Mouse (Mus musculus): ENCODE data around the gene Ola1. TPM values are rescaled to one million over a fixed set of nuclear protein-coding genes. Genes with fewer than 3 reads are reported as not detected.

Gene Ola1
- polyA plus RNA-seq, 1 experiment from 2014 or later = 92.9 TPM

GRCm38 (mm10) chr2:73058344-73058743, 160.4 kb downstream of the Ola1 start:
- 88% methylated on average over 1 of the region's 1 CpGs for WGBS
- no peak overlapping the region for H3K4me2 ChIP-seq
- no peak overlapping the region for H3K9ac ChIP-seq
- H3K9me3 ChIP-seq = no peaks in the 10 kb centered on the region
- H3K4me1 ChIP-seq (replicated peaks) = no peaks in the 10 kb centered on the region
- no peak for ATAC-seq (ENCODE audit: low FRiP score, low read depth)
- H3K36me3 ChIP-seq = no peaks in the 10 kb centered on the region
- no peak overlapping the region for H3K4me3 ChIP-seq
- no peak overlapping the region for H3K27ac ChIP-seq (replicated peaks)
- no peaks in the 10 kb centered on the region for H3K27me3 ChIP-seq

- ATAC-seq (ENCODE audit: low FRiP score, low read depth) = no peak
- H3K36me3 ChIP-seq = no peaks in the 10 kb centered on the region
- H3K27me3 ChIP-seq = no peaks in the 10 kb centered on the region
- no peak overlapping the region for H3K27ac ChIP-seq (replicated peaks)
- no peaks in the 10 kb centered on the region for H3K9me3 ChIP-seq
- H3K4me1 ChIP-seq (replicated peaks) = no peaks in the 10 kb centered on the region
- WGBS = 100% methylated on average over 2 of the region's 2 CpGs
- no peak overlapping the region for H3K4me3 ChIP-seq
- H3K9ac ChIP-seq = no peak overlapping the region
- no peak overlapping the region for H3K4me2 ChIP-seq
Measured at GRCm38 (mm10) chr2:73057589-73057988, 161.1 kb downstream of the Ola1 start.

- Histone ChIP-seq H3K4me2 (no peak overlapping the region), H3K9ac (no peak overlapping the region), H3K4me3 (no peak overlapping the region), H3K27ac (replicated peaks) (no peak overlapping the region), H3K4me1 (replicated peaks) (no peaks in the 10 kb centered on the region), H3K9me3 (no peaks in the 10 kb centered on the region), H3K27me3 (no peaks in the 10 kb centered on the region), H3K36me3 (no peaks in the 10 kb centered on the region)
- ATAC-seq (ENCODE audit: low FRiP score, low read depth) = no peak
- 88% methylated on average over 17 of the region's 17 CpGs for WGBS
Measured at GRCm38 (mm10) chr2:73056090-73056956, 162.4 kb downstream of the Ola1 start.

- H3K4me2 ChIP-seq = no peak overlapping the region
- H3K27ac ChIP-seq (replicated peaks) = no peak overlapping the region
- no peaks in the 10 kb centered on the region for H3K9me3 ChIP-seq
- no peak overlapping the region for H3K9ac ChIP-seq
- H3K27me3 ChIP-seq = no peaks in the 10 kb centered on the region
- ATAC-seq (ENCODE audit: low FRiP score, low read depth) = no peak
- no peaks in the 10 kb centered on the region for H3K4me1 ChIP-seq (replicated peaks)
- H3K4me3 ChIP-seq = no peak overlapping the region
- no peaks in the 10 kb centered on the region for H3K36me3 ChIP-seq
- WGBS = 88% methylated on average over 9 of the region's 9 CpGs
Measured at GRCm38 (mm10) chr2:73053791-73054490, 164.8 kb downstream of the Ola1 start.

- H3K9ac ChIP-seq = no peak overlapping the region
- no peak overlapping the region for H3K4me3 ChIP-seq
- WGBS = 94% methylated on average over 8 of the region's 8 CpGs
- no peaks in the 10 kb centered on the region for H3K9me3 ChIP-seq
- H3K27me3 ChIP-seq = no peaks in the 10 kb centered on the region
- H3K36me3 ChIP-seq = no peaks in the 10 kb centered on the region
- H3K4me2 ChIP-seq = no peak overlapping the region
- H3K4me1 ChIP-seq (replicated peaks) = no peaks in the 10 kb centered on the region
- no peak for ATAC-seq (ENCODE audit: low FRiP score, low read depth)
- H3K27ac ChIP-seq (replicated peaks) = no peak overlapping the region
Measured at GRCm38 (mm10) chr2:73050401-73050800, 168.3 kb downstream of the Ola1 start.

GRCm38 (mm10) chr2:73049977-73050376, 168.7 kb downstream of the Ola1 start:
- H3K27me3 ChIP-seq = no peaks in the 10 kb centered on the region
- no peak overlapping the region for H3K27ac ChIP-seq (replicated peaks)
- no peaks in the 10 kb centered on the region for H3K9me3 ChIP-seq
- 81% methylated on average over 4 of the region's 4 CpGs for WGBS
- H3K9ac ChIP-seq = no peak overlapping the region
- no peak overlapping the region for H3K4me3 ChIP-seq
- no peak overlapping the region for H3K4me2 ChIP-seq
- H3K4me1 ChIP-seq (replicated peaks) = no peaks in the 10 kb centered on the region
- no peak for ATAC-seq (ENCODE audit: low FRiP score, low read depth)
- H3K36me3 ChIP-seq = no peaks in the 10 kb centered on the region

- H3K9ac ChIP-seq = no peak overlapping the region
- no peaks in the 10 kb centered on the region for H3K27me3 ChIP-seq
- H3K4me1 ChIP-seq (replicated peaks) = no peaks in the 10 kb centered on the region
- H3K27ac ChIP-seq (replicated peaks) = no peak overlapping the region
- no peak for ATAC-seq (ENCODE audit: low FRiP score, low read depth)
- H3K36me3 ChIP-seq = no peaks in the 10 kb centered on the region
- WGBS = 69% methylated on average over 6 of the region's 6 CpGs
- H3K4me2 ChIP-seq = no peak overlapping the region
- H3K9me3 ChIP-seq = no peaks in the 10 kb centered on the region
- H3K4me3 ChIP-seq = no peak overlapping the region
Measured at GRCm38 (mm10) chr2:73049001-73049684, 169.6 kb downstream of the Ola1 start.

GRCm38 (mm10) chr2:73047061-73047741, 171.5 kb downstream of the Ola1 start:
- WGBS = 82% methylated on average over 24 of the region's 24 CpGs
- Histone ChIP-seq H3K4me1 (replicated peaks) (no peaks in the 10 kb centered on the region), H3K27me3 (no peaks in the 10 kb centered on the region), H3K9me3 (no peaks in the 10 kb centered on the region), H3K4me2 (no peak overlapping the region), H3K27ac (replicated peaks) (peak overlapping the region; percentile 0; the same call in 1 of the 2 replicates), H3K4me3 (no peak overlapping the region), H3K36me3 (no peaks in the 10 kb centered on the region), H3K9ac (no peak overlapping the region)
- no peak for ATAC-seq (ENCODE audit: low FRiP score, low read depth)

- Histone ChIP-seq H3K36me3 (no peaks in the 10 kb centered on the region), H3K27me3 (no peaks in the 10 kb centered on the region), H3K9me3 (no peaks in the 10 kb centered on the region), H3K27ac (replicated peaks) (0 out of 2 replicates have a peak overlapping the region, but pooled peaks have one; percentile 0), H3K9ac (no peak overlapping the region), H3K4me1 (replicated peaks) (no peaks in the 10 kb centered on the region), H3K4me2 (no peak overlapping the region), H3K4me3 (no peak overlapping the region)
- ATAC-seq (ENCODE audit: low FRiP score, low read depth) = no peak
- 49% methylated on average over 10 of the region's 10 CpGs for WGBS
Measured at GRCm38 (mm10) chr2:73046576-73046975, 172.1 kb downstream of the Ola1 start.

- no peak for ATAC-seq (ENCODE audit: low FRiP score, low read depth)
- H3K4me2 ChIP-seq = no peak overlapping the region
- H3K36me3 ChIP-seq = no peaks in the 10 kb centered on the region
- no peaks in the 10 kb centered on the region for H3K9me3 ChIP-seq
- no peaks in the 10 kb centered on the region for H3K4me1 ChIP-seq (replicated peaks)
- H3K27ac ChIP-seq (replicated peaks) = no peak overlapping the region
- no peak overlapping the region for H3K4me3 ChIP-seq
- WGBS = 77% methylated on average over 5 of the region's 5 CpGs
- H3K9ac ChIP-seq = no peak overlapping the region
- H3K27me3 ChIP-seq = no peaks in the 10 kb centered on the region
Measured at GRCm38 (mm10) chr2:73045505-73045904, 173.2 kb downstream of the Ola1 start.
